Mouse (Mus musculus) stomach, embryonic 16.5 days (tissue): Measurements from ENCODE around the gene Tnpo3. TPM values are rescaled to one million over a fixed set of nuclear protein-coding genes. Genes with fewer than 3 reads are reported as not detected.

ENCODE experiments used
- polyA plus RNA-seq: library from polyadenylated mRNA; unstranded; fragments of >200 nt; fragmentation: Nextera tagmentation; extraction: Ambion mirVana; gene quantifications from 2 replicates; pipeline ENCODE4 v1.2.1, GENCODE M21; 2015

Tnpo3 gene
- polyA plus RNA-seq, 1 experiment from 2014 or later, result 75.1 TPM

Other genes with a start within 250 kb of the Tnpo3 start
- 0.86 and 1.1 TPM in 2 replicates for gene Opn1sw, start 221.4 kb downstream of the Tnpo3 start, polyA plus RNA-seq
- 14.4 and 15.4 TPM in 2 replicates for gene Ccdc136, start 213.6 kb downstream of the Tnpo3 start, polyA plus RNA-seq
- 15.8 and 21.8 TPM in 2 replicates for gene Flnc, start 176.6 kb downstream of the Tnpo3 start, polyA plus RNA-seq
- gene Atp6v1f, start 142.2 kb downstream of the Tnpo3 start, polyA plus RNA-seq, result 228 and 239 TPM in 2 replicates
- gene Atp6v1fnb, start 138.4 kb downstream of the Tnpo3 start, polyA plus RNA-seq, result not detected in 2 replicates
- 16.9 TPM in 2 replicates for gene Kcp, start 101.9 kb downstream of the Tnpo3 start, polyA plus RNA-seq
- gene Irf5, start 83.3 kb downstream of the Tnpo3 start, polyA plus RNA-seq, result 14.0 and 14.2 TPM in 2 replicates
- gene Tspan33, start 84.3 kb upstream of the Tnpo3 start, polyA plus RNA-seq, result 4.0 and 5.2 TPM in 2 replicates
- gene Smo, start 125.6 kb upstream of the Tnpo3 start, polyA plus RNA-seq, result 20.1 and 23.6 TPM in 2 replicates
- gene Ahcyl2, start 158.1 kb upstream of the Tnpo3 start, polyA plus RNA-seq, result 45.8 and 48.0 TPM in 2 replicates